Mouse (Mus musculus): ENCODE data around the gene Camkmt.

GRCm38 (mm10) chr17:85086501-85086900 is 3.9 kb upstream of the Camkmt start:
- TF ChIP-seq CTCF (IDR thresholded peaks at IDR 0.05; ENCODE audit: low read depth) = no peak
- no peak for TF ChIP-seq EP300 (IDR thresholded peaks at IDR 0.05; ENCODE audit: low read depth)
